Mouse (Mus musculus): ENCODE data around the gene Kmt5a.

Kmt5a gene

DNA sequence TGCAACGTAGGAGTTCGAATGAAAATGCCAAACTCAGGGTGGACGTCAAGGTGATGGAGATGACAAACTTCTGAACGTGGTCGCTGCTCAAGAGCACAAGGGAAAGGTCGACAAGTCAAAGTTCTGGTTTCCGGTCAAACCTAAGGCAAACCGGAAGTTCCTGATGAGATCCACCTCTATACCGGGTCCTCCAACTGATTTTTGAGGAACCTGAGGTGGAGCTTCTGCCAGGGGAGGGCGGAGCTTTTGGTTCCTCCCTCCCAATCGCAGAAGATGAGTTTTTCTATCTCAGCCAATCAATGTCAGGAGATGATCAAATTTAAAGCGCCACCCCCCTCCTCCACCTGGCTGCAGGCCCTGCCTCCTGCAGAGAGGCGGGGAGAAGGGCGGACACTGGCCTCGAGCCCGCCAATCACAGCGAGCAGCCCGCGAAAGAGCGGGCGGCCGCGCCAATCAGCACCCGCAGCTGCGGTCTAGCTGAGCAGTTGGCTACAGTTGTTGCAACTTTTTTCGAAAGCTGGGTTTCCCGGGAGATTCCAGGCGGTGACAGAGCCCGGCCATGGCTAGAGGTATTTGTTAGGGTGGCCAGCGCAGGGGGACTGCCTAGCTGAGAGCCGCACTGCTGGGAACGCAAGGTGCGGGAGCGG is at the start of gene Kmt5a:
Kmt5a (plus strand) TSS at position 484 of the 647 bp plus-strand sequence.
- peak; percentile 92 for DNase-seq (ENCODE audit: low read depth, low spot score)

- no peak for DNase-seq (ENCODE audit: low read depth, low spot score)
These were observed 47.3 kb upstream of the Kmt5a start for GRCm38 (mm10) chr5:124392412-124392811.

DNA sequence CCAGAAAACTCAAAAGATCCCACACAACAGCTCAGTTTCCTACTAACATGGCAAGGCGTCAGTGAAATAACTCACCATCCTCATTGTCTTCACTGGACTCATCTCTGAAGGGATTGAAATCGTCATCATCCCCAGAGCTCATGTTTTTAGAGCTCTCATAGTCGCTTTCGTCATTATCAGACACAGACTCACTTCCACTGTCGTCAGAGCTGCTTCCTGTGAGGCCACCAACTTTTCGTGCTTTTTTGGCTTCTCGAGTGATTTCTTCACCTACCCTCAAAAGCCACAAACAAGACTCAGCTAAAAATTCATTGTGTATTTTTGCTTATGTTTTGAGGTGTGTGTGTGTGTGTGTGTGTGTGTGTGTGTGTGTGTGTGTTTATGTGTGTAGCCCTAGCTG is 46.0 kb upstream of the Kmt5a start:
- no peak for DNase-seq (ENCODE audit: low read depth, low spot score)

DNA sequence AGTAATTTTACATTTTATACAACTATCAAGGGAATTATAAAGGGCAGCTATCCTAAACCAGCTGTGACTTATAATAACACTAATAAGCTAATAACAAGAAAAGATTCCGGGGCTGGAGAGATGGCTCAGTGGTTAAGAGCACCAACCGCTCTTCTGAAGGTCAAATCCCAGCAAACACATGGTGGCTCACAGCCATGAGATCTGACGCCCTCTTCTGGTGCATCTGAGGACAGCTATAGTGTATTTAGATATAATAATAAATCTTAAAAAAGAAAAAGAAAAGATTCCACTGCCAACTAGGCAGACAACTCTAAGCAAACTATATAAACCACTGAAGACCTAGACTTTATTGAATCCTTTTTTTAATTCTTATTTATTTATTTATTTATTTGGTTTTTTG is 28.9 kb upstream of the Kmt5a start:
- no peak for DNase-seq (ENCODE audit: low read depth, low spot score)

DNA sequence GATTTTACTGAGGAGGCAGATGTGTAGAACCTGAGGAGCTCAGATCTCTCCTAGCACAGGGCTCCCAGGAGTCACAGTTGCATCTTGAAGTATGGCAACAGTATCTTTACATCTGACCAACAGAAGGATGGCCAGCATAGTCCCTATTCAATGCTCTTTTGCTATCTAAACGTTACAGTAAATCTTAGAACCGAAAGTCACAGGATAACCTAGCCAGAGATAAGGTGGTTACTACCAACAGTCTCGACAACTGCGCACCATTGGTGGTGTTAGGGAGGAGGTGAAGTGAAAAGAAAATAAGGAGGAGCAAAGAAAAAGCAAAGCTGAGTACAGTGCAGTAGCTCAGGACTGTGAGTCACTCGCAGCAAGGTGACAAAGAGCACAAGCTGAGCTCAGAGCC is 27.6 kb upstream of the Kmt5a start:
- no peak for DNase-seq (ENCODE audit: low read depth, low spot score)

DNA sequence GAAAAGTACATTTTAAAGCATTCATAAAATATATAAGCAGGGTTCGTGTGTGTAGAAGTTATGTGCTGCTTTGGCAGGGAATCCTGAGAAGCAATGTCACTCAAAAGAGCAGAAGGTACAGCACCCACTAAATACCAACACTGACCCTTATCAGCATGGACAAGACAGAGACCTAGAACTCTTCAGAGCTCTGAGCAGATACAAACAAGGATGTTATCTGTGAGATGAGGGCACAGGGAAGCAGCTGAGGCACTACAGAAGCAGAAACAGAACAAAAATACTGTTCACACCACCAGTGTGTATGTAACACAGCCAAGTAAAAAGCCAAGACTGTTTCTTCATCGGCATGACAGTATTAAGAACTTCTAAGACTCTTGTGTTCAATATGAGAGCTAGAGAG is 20.8 kb upstream of the Kmt5a start:
- DNase-seq (ENCODE audit: low read depth, low spot score), result no peak

GRCm38 (mm10) chr5:124421786-124422185 is 17.9 kb upstream of the Kmt5a start:
- no peak for DNase-seq (ENCODE audit: low read depth, low spot score)

DNA sequence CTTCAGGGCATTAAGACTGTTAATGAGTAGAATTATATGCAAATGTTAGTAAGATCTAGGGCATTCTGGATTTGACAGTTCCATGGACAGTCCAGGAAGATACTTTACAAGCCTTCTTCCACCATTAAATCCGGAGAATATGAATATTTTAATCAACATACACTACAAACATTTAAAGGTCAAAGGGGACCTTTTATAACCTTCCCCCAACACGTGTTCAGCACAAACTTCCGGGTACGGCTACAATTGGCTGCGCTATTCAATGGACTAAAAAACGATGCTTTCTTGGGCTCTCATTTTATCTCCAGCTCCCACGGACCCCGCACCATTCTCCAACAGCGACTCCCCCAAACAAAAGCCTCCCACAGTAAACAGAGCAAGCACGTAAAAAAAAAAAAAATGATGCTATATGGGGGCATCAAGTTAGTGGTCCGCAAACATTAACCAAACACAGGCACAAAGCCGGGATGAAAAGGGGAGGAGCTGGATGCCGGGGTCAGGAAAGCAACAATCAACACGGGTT is 15.5 kb upstream of the Kmt5a start:
- no peak for DNase-seq (ENCODE audit: low read depth, low spot score)

DNA sequence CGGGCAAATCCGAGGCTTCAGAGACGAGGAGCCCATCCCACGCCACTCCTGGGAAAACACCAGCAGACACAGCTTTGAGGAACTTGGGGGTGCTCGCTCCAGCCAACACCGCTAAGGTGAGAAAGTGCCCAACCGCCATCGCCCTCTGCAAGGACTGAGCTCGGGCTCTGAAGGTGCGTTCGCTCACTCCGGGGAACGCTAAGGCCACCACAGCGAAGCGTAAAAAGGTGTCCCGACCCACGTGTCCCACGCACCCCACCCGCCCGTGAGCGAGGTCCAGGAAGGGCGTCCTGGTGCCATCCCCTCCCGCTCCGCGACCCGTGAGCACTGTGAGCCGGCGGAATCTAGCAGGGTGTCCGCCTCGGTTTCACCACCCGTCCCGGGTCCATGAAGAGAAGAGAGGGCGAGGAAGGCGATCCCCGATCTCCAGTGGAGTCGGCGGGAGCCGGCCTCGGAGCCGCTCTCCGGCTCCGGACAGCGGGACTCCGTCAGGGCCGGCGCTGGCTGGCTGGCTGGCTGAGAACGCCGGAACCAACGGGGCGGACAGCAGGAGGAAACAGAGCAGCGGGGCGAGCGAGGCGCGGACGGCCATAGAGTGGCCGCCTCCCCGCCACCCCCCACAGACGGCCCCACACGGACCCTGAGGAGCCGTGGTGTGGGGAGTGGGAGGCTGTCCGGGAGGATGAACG is 14.9 kb upstream of the Kmt5a start:
- DNase-seq (ENCODE audit: low read depth, low spot score), result no peak

GRCm38 (mm10) chr5:124425412-124426259 is 14.1 kb upstream of the Kmt5a start, which contains the start of gene Sbno1:
TSS of gene Sbno1 (minus strand) at chr5:124426001.
- DNase-seq (ENCODE audit: low read depth, low spot score), result peak; percentile 92

DNA sequence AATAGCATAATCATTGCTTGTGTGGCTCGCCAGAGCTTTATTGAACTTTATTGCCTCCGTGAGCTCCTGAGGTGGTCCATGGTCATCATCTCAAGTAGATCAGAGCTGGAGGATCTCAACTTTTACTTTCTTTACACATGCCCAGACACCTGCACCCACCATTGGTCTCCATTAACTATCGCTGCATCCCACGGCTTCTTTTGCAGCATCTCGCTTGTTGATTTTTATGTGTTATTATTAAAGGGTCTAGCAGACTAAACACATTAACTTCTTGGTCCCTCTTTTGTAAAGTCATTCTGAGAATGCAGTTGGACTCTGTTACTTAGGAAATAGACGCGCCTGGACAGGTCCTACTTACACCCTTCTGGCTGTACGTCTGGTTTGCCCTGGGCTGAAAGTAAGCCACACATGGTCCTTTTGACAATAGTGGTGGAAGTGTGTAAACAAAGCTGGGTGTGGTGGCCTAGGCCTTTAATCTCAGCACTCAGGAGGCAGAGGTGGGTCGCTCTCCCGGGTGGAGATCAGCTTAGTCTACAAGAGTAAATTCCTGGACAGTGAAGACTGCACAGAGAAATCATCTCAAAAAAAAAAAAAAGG is 13.2 kb upstream of the Kmt5a start:
- DNase-seq (ENCODE audit: low read depth, low spot score), result no peak

DNA sequence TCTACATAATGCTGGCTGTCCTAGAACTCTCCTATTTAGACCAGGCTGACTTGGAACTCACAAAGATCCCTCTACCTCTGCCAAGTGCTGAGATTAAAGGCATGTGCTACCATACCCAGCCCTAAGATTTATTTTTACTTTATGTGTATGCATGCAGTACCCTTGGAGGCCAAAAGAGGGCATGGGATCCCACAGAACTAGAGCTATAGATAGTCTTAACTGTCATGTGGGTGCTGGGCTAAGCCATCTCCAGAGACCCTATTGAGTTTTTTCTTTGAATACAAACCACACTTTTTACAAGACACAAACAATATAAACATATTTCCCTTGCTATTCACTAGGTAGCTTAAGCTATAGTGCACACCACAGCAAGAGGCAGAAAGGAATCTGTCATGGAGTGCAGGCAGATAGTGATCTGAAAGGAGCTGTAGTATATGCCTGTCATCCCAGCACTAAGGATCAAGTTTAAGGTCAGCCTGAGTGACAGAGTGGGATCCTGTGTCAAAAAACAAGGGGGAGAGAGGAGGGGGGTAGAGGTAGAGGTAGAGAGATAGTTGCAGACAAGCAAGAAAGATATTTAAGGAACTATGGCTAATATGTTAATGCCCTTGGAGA is 7.2 kb upstream of the Kmt5a start:
- DNase-seq (ENCODE audit: low read depth, low spot score), result no peak

DNA sequence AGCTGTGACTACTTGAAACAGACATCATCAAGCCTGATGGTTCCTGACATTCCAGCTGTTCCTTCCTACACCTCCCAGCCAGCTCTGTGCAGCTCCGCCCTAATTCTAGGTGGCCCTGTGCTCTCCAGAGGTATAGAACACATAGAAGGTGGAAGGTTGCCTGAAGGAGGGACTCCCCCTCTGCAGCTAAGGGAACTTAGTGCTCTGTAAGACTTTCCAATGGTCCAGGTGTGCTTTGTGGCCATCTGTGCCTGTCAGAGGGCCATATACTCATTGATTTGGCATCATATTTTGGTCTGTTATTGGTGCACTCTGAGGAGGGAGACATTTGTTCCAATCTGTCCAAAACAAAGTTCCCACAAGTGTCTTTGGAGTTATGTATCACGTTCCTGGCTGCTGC is 6.7 kb upstream of the Kmt5a start:
- DNase-seq (ENCODE audit: low read depth, low spot score), result no peak

GRCm38 (mm10) chr5:124438229-124438628 is 1.5 kb upstream of the Kmt5a start:
- DNase-seq (ENCODE audit: low read depth, low spot score), result no peak

DNA sequence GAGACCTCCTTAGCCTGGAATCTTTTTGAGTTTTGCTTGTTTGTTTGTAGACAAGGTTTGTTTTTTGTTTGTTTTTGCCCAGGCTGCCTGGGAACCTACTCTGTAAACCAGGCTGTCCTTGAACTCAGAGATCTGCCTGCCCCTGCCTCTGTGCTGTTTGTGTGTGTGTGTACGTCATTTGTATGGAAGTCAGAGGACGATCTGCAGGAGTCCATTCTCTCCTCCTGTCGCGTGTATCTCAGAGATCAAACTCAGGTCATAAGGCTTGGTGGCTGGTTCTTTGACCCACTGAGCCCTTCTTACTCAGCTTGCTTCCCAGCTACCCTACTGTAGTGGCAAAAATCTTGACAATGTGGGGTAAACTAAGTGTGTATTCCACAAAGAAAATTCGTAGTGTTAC is 984 bp upstream of the Kmt5a start:
- no peak for DNase-seq (ENCODE audit: low read depth, low spot score)

DNA sequence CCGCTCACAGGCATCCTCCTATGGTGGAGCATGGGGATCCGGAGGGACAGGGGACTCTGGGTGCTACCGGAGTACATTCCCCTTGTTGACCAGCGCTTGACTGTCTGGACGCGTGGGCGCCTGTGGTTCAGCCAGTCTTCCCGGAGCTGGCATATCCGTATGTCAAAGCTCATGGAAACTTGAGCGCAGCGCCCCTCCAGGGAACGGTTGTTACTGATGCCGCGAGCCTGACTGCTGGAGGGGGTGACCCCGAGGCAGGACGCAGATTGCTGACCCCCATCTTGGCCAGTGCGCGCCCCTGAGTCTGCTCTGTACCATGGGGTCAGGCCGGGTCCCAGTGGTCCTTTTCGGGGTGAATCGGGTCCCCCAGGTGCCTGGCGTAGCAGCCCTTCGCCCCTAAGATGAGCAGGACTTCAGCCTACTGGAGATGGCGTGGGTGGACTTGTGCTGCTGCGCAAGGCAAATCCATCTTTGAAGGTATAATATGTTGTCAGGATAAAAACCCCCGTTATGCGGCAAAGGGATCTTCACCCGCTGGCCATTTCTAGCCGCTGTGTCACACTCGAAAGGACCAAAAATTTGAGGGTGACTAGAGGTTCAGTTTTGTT is 468 bp downstream of the Kmt5a start:
- no peak for DNase-seq (ENCODE audit: low read depth, low spot score)

GRCm38 (mm10) chr5:124442628-124443027 is 2.9 kb downstream of the Kmt5a start:
- no peak for DNase-seq (ENCODE audit: low read depth, low spot score)

- no peak for DNase-seq (ENCODE audit: low read depth, low spot score)
These were observed 4.5 kb downstream of the Kmt5a start for GRCm38 (mm10) chr5:124444208-124444607.

GRCm38 (mm10) chr5:124444661-124445561 is 5.2 kb downstream of the Kmt5a start:
- no peak for DNase-seq (ENCODE audit: low read depth, low spot score)
